Mouse (Mus musculus) neural tube, embryonic 12.5 days (tissue): ENCODE data around the gene Znrf1. TPM values are rescaled to one million over a fixed set of nuclear protein-coding genes. Genes with fewer than 3 reads are reported as not detected.
"Not testable (repeated sequence)": the region's sequence is repeated elsewhere in the genome, so short reads cannot be mapped to it uniquely, and the experiment has no call there.

Experiments
- ATAC-seq: fragments of 200-750 bp; cut with Nextera tagmentation; 2 replicates; pipeline ENCODE4 v1.8.0; 2017; ENCODE audit warnings: low read depth, mild to moderate bottlenecking, moderate TSS enrichment, moderate library complexity; ENCODE audit not compliant: low FRiP score
- H3K27ac ChIP-seq: fragments of 300-500 bp; sonication (generic); 2 replicates; pipeline ENCODE4 v1.5.1; 2016
- H3K27me3 ChIP-seq: fragments of 300-500 bp; sonication (generic); replicated peaks from 2 replicates; pipeline ENCODE4 v1.6.1; 2016; ENCODE audit warnings: mild to moderate bottlenecking
- H3K36me3 ChIP-seq: fragments of 300-500 bp; sonication (generic); 2 replicates; pipeline ENCODE4 v1.6.1; 2016; ENCODE audit warnings: mild to moderate bottlenecking
- H3K4me1 ChIP-seq: fragments of 300-500 bp; sonication (generic); 2 replicates; pipeline ENCODE4 v1.6.1; 2016
- H3K4me2 ChIP-seq: fragments of 300-500 bp; sonication (generic); replicated peaks from 2 replicates; pipeline ENCODE4 v1.6.1; 2016; ENCODE audit warnings: mild to moderate bottlenecking
- H3K4me3 ChIP-seq: fragments of 300-500 bp; sonication (generic); 2 replicates; pipeline ENCODE4 v1.5.1; 2016
- H3K9ac ChIP-seq: fragments of 300-500 bp; sonication (generic); 2 replicates; pipeline ENCODE4 v1.6.1; 2016; ENCODE audit warnings: mild to moderate bottlenecking
- H3K9me3 ChIP-seq: fragments of 300-500 bp; sonication (generic); 2 replicates; pipeline ENCODE4 v1.6.1; 2016; ENCODE audit warnings: mild to moderate bottlenecking
- WGBS: fragments of 180-500 bp; shearing (Covaris S2); methylation state at CpG from one replicate; pipeline ENCODE4 v1.1.7; 2016; 5-methylcytosine and 5-hydroxymethylcytosine counted together
- polyA plus RNA-seq: library from polyadenylated mRNA; unstranded; fragments of >200 nt; fragmentation: Nextera tagmentation; extraction: Ambion mirVana; gene quantifications from 2 replicates; pipeline ENCODE4 v1.2.1, GENCODE M21; 2016

The Znrf1 gene
- 113 and 118 TPM in 2 replicates for polyA plus RNA-seq

- Histone ChIP-seq H3K27me3 (no peaks in the 10 kb centered on the region), H3K9ac (peak within 1 kb of the TSS; percentile 98), H3K36me3 (no peaks in the 10 kb centered on the region), H3K27ac (peak within 1 kb of the TSS; percentile 86), H3K4me2 (peak within 1 kb of the TSS; percentile 81), H3K9me3 (no peaks in the 10 kb centered on the region), H3K4me3 (peak within 1 kb of the TSS; percentile 99), H3K4me1 (peaks cover 33% of the 10 kb centered on the region)
- WGBS = under 1% methylated on average over 83 of the region's 100 CpGs
- peak; percentile 91 for ATAC-seq
These were observed at the start of gene Znrf1 for GRCm38 (mm10) chr8:111536031-111536977. Gene Znrf1 (plus strand): TSS chr8:111536097.

- no peaks in the 10 kb centered on the region for H3K27me3 ChIP-seq
- 91% methylated on average over 10 of the region's 10 CpGs for WGBS
- H3K36me3 ChIP-seq = peaks cover 19% of the 10 kb centered on the region
These were observed 45.8 kb upstream of the Znrf1 start for GRCm38 (mm10) chr8:111490034-111490591.

GRCm38 (mm10) chr8:111491191-111491590 is 44.7 kb upstream of the Znrf1 start:
- WGBS = 79% methylated on average over 7 of the region's 7 CpGs
- peaks cover 21% of the 10 kb centered on the region for H3K36me3 ChIP-seq

More at GRCm38 (mm10) chr8:111490034-111490591, 45.8 kb upstream of the Znrf1 start:
- no peak overlapping the region for H3K4me3 ChIP-seq
- H3K9ac ChIP-seq = no peak overlapping the region
- H3K9me3 ChIP-seq = no peaks in the 10 kb centered on the region
- H3K4me1 ChIP-seq = no peaks in the 10 kb centered on the region
- H3K27ac ChIP-seq = no peak overlapping the region
- ATAC-seq = no peak
- H3K4me2 ChIP-seq = no peak overlapping the region

GRCm38 (mm10) chr8:111492508-111492907 is 43.4 kb upstream of the Znrf1 start:
- 92% methylated on average over 9 of the region's 9 CpGs for WGBS
- no peak overlapping the region for H3K9ac ChIP-seq
- peaks cover 20% of the 10 kb centered on the region for H3K36me3 ChIP-seq
- H3K4me3 ChIP-seq = no peak overlapping the region
- no peak for ATAC-seq
- no peaks in the 10 kb centered on the region for H3K9me3 ChIP-seq
- no peak overlapping the region for H3K4me2 ChIP-seq
- H3K4me1 ChIP-seq = no peaks in the 10 kb centered on the region
- H3K27me3 ChIP-seq = no peaks in the 10 kb centered on the region
- H3K27ac ChIP-seq = no peak overlapping the region

More at GRCm38 (mm10) chr8:111491191-111491590, 44.7 kb upstream of the Znrf1 start:
- Histone ChIP-seq H3K9me3 (no peaks in the 10 kb centered on the region), H3K9ac (no peak overlapping the region), H3K27me3 (no peaks in the 10 kb centered on the region), H3K4me3 (no peak overlapping the region), H3K4me1 (no peaks in the 10 kb centered on the region), H3K27ac (no peak overlapping the region), H3K4me2 (no peak overlapping the region)
- no peak for ATAC-seq

GRCm38 (mm10) chr8:111493176-111493575 is 42.7 kb upstream of the Znrf1 start:
- 96% methylated on average over 3 of the region's 3 CpGs for WGBS

GRCm38 (mm10) chr8:111496326-111496725 is 39.6 kb upstream of the Znrf1 start:
- WGBS = 89% methylated on average over 7 of the region's 7 CpGs
- ATAC-seq = no peak
- H3K4me2 ChIP-seq = no peak overlapping the region
- H3K4me3 ChIP-seq = no peak overlapping the region
- H3K4me1 ChIP-seq = no peaks in the 10 kb centered on the region
- H3K27ac ChIP-seq = no peak overlapping the region
- no peak overlapping the region for H3K9ac ChIP-seq
- no peaks in the 10 kb centered on the region for H3K9me3 ChIP-seq
- peaks cover 37% of the 10 kb centered on the region for H3K36me3 ChIP-seq
- no peaks in the 10 kb centered on the region for H3K27me3 ChIP-seq

More at GRCm38 (mm10) chr8:111493176-111493575, 42.7 kb upstream of the Znrf1 start:
- ATAC-seq = no peak
- Histone ChIP-seq H3K27ac (no peak overlapping the region), H3K9me3 (no peaks in the 10 kb centered on the region), H3K9ac (no peak overlapping the region), H3K4me2 (no peak overlapping the region), H3K36me3 (peaks cover 27% of the 10 kb centered on the region), H3K4me1 (no peaks in the 10 kb centered on the region), H3K4me3 (no peak overlapping the region), H3K27me3 (no peaks in the 10 kb centered on the region)

- not testable (repeated sequence) for H3K4me2 ChIP-seq, H3K27me3 ChIP-seq, H3K27ac ChIP-seq, H3K9me3 ChIP-seq, H3K4me3 ChIP-seq, H3K9ac ChIP-seq, H3K4me1 ChIP-seq, ATAC-seq
- WGBS = 94% methylated on average over 6 of the region's 6 CpGs
- peaks cover 46% of the 10 kb centered on the region for H3K36me3 ChIP-seq
These were observed 37.6 kb upstream of the Znrf1 start for GRCm38 (mm10) chr8:111498249-111498648.

- peaks cover 30% of the 10 kb centered on the region for H3K36me3 ChIP-seq
- no peaks in the 10 kb centered on the region for H3K4me1 ChIP-seq
- no peak overlapping the region for H3K9ac ChIP-seq
- no peaks in the 10 kb centered on the region for H3K27me3 ChIP-seq
- H3K27ac ChIP-seq = no peak overlapping the region
- H3K9me3 ChIP-seq = no peaks in the 10 kb centered on the region
- no peak overlapping the region for H3K4me3 ChIP-seq
- 80% methylated on average over 11 of the region's 11 CpGs for WGBS
- ATAC-seq = no peak
- H3K4me2 ChIP-seq = no peak overlapping the region
These were observed 34.0 kb upstream of the Znrf1 start for GRCm38 (mm10) chr8:111501724-111502464.

- Histone ChIP-seq H3K4me1 (no peaks in the 10 kb centered on the region), H3K27me3 (no peaks in the 10 kb centered on the region), H3K36me3 (no peaks in the 10 kb centered on the region), H3K4me2 (no peak overlapping the region), H3K27ac (no peak overlapping the region), H3K4me3 (no peak overlapping the region), H3K9me3 (no peaks in the 10 kb centered on the region), H3K9ac (no peak overlapping the region)
- 59% methylated on average over 2 of the region's 2 CpGs for WGBS
- no peak for ATAC-seq
These were observed 27.3 kb upstream of the Znrf1 start for GRCm38 (mm10) chr8:111508566-111508965.

GRCm38 (mm10) chr8:111509278-111509677 is 26.6 kb upstream of the Znrf1 start:
- H3K36me3 ChIP-seq = no peaks in the 10 kb centered on the region
- no peak overlapping the region for H3K27ac ChIP-seq
- H3K4me1 ChIP-seq = no peaks in the 10 kb centered on the region
- H3K27me3 ChIP-seq = no peaks in the 10 kb centered on the region
- H3K4me3 ChIP-seq = no peak overlapping the region
- no peak for ATAC-seq
- WGBS = 92% methylated on average over 11 of the region's 11 CpGs
- no peaks in the 10 kb centered on the region for H3K9me3 ChIP-seq
- H3K4me2 ChIP-seq = no peak overlapping the region
- H3K9ac ChIP-seq = no peak overlapping the region

GRCm38 (mm10) chr8:111510401-111510800 is 25.5 kb upstream of the Znrf1 start:
- no peak overlapping the region for H3K9ac ChIP-seq
- no peak overlapping the region for H3K4me2 ChIP-seq
- H3K4me3 ChIP-seq = no peak overlapping the region
- no peaks in the 10 kb centered on the region for H3K27me3 ChIP-seq
- H3K27ac ChIP-seq = no peak overlapping the region
- no peaks in the 10 kb centered on the region for H3K9me3 ChIP-seq
- WGBS = 75% methylated on average over 4 of the region's 4 CpGs
- ATAC-seq = no peak
- H3K36me3 ChIP-seq = no peaks in the 10 kb centered on the region
- no peaks in the 10 kb centered on the region for H3K4me1 ChIP-seq

- no peaks in the 10 kb centered on the region for H3K36me3 ChIP-seq
- H3K4me1 ChIP-seq = no peaks in the 10 kb centered on the region
- H3K4me2 ChIP-seq = no peak overlapping the region
- H3K9ac ChIP-seq = no peak overlapping the region
- ATAC-seq = no peak
- H3K4me3 ChIP-seq = no peak overlapping the region
- no peak overlapping the region for H3K27ac ChIP-seq
- H3K9me3 ChIP-seq = no peaks in the 10 kb centered on the region
- H3K27me3 ChIP-seq = no peaks in the 10 kb centered on the region
- 87% methylated on average over 7 of the region's 7 CpGs for WGBS
These were observed 23.0 kb upstream of the Znrf1 start for GRCm38 (mm10) chr8:111512941-111513340.
